27 mouse cellular contexts compared by ENCODE assay signal in genomic region chr6:99431941-99432340, GRCm38 (mm10).
DNase-seq lines count a peak whose midpoint lies in the region; ATAC-seq and TF ChIP-seq lines count a peak whose summit lies in the region.
"Had no signal": no experiment of that assay in that cellular context is flagged by ENCODE, and none has a peak within 500 bp of the region (broad histone marks: within the 10 kb centered on the region; RNA-seq: fewer than 3 reads in every experiment).

No protein-coding gene starts in this region.

- DNase-seq in gastrocnemius, adult 2 months, result no peak
- no peak for DNase-seq in gastrocnemius, postnatal 4 days (ENCODE audit: low spot score in 2 of 2)
- DNase-seq in thymus, adult 2 months, result no peak
- DNase-seq in thymus, postnatal 0 days (ENCODE audit: low spot score), result no peak
- DNase-seq in natural killer cell, adult 2 months (ENCODE audit: low spot score in 2 of 2), result no peak
- no peak for DNase-seq in ovary, adult 18-20 months (ENCODE audit: low spot score)
- no peak for DNase-seq in adrenal gland, postnatal 36 days
- DNase-seq: adrenal gland, postnatal 14 days; cerebellum, adult 9-11 months; gastrocnemius, postnatal 25 days; kidney, adult 9 months; kidney, postnatal 14 days; layer of hippocampus, postnatal 36 days; lung, embryonic 14.5 days; retina, postnatal 1 day; right cerebral cortex, postnatal 25 days; spleen, adult 18-20 months; thymus, postnatal 4 days had no signal

- peak overlapping the region; percentile 46; the same call in 1 of the 2 replicates for H3K27ac ChIP-seq in gastrocnemius, adult 2 months
- H3K27ac ChIP-seq in thymus, adult 2 months (ENCODE audit: control insufficient read depth, insufficient read depth, low read length), result peak overlapping the region; percentile 73; the same call in 1 of the 2 replicates
- H3K27ac ChIP-seq: embryonic facial prominence, embryonic 10.5 days; forebrain, embryonic 15.5 days; hindbrain, embryonic 15.5 days; limb, embryonic 12.5 days; liver, embryonic 12.5 days; neural tube, embryonic 12.5 days; stomach, embryonic 15.5 days had no signal

- peak; percentile 33 for ATAC-seq in inflammation-experienced regulatory T-cells, adult 6 months
- ATAC-seq: forebrain, embryonic 15.5 days; intestine, embryonic 16.5 days; liver, embryonic 12.5 days had no signal

- WGBS in thymus, adult 2 months, result 35% methylated on average over 4 of the region's 4 CpGs

- no peak for TF ChIP-seq POLR2A in thymus, adult 2 months (IDR thresholded peaks at IDR 0.05; ENCODE audit: control insufficient read depth, extremely low read depth, insufficient read depth, low read length, poor library complexity)

- no peaks in the 10 kb centered on the region for H3K36me3 ChIP-seq in thymus, adult 2 months (ENCODE audit: control insufficient read depth, insufficient read depth, low read length)
- H3K36me3 ChIP-seq: forebrain, embryonic 15.5 days; hindbrain, embryonic 15.5 days had no signal

- TF ChIP-seq CTCF in gastrocnemius, adult 2 months (IDR thresholded peaks at IDR 0.05), result no peak
- no peak for TF ChIP-seq CTCF in thymus, adult 2 months (IDR thresholded peaks at IDR 0.05; ENCODE audit: borderline replicate concordance, control insufficient read depth, extremely low read depth, insufficient read depth, low read length, poor library complexity)

- peaks cover 57% of the 10 kb centered on the region for H3K4me1 ChIP-seq in thymus, adult 2 months (replicated peaks; ENCODE audit: control insufficient read depth, insufficient read depth, low read length)
- H3K4me1 ChIP-seq: embryonic facial prominence, embryonic 10.5 days; hindbrain, embryonic 15.5 days; liver, embryonic 12.5 days; neural tube, embryonic 12.5 days; stomach, embryonic 15.5 days had no signal

- H3K27me3 ChIP-seq in thymus, adult 2 months (ENCODE audit: control insufficient read depth, insufficient read depth, low read length), result no peaks in the 10 kb centered on the region
- H3K27me3 ChIP-seq: forebrain, embryonic 15.5 days; hindbrain, embryonic 15.5 days; limb, embryonic 12.5 days; liver, embryonic 12.5 days; neural tube, embryonic 12.5 days; stomach, embryonic 15.5 days had no signal

- intact Hi-C loops in gastrocnemius, adult 2 months (cut with DNase I), result no loop called here

- H3K4me3 ChIP-seq in gastrocnemius, adult 2 months, result peak overlapping the region; percentile 3; the same call in 1 of the 2 replicates
- H3K4me3 ChIP-seq in thymus, adult 2 months (ENCODE audit: control insufficient read depth, insufficient read depth, low read length), result no peak overlapping the region
- H3K4me3 ChIP-seq: embryonic facial prominence, embryonic 10.5 days; forebrain, embryonic 15.5 days; hindbrain, embryonic 15.5 days; limb, embryonic 12.5 days; liver, embryonic 12.5 days; neural tube, embryonic 12.5 days; stomach, embryonic 15.5 days had no signal
